Mouse (Mus musculus): ENCODE results near the gene P4ha3. TPM values are rescaled to one million over a fixed set of nuclear protein-coding genes. Genes with fewer than 3 reads are reported as not detected.

Gene P4ha3
- total RNA-seq, 4 experiments from 2014 or later = 0.12 to 0.29 (median 0.16) TPM; not detected in 1

DNA sequence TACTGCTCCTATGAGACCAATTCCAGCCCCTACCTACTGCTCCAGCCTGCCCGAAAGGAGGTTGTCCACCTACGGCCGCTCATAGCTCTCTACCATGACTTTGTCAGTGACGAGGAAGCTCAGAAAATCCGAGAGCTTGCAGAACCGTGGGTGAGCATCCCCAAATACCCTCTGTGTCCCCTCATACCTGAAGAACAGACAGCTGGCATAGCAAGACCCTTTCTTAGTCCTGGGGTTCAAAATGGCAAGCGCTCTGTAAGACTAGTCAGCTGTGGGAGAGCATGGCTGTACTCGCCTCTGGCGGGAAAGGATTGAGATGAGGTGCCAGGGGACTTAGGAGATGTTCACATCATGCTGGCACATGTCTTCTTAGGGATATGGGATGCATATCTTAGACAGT, 20.6 kb downstream of the P4ha3 start:
- DNase-seq (ENCODE audit: low spot score) = no peak

GRCm38 (mm10) chr7:100307872-100308653, 22.7 kb downstream of the P4ha3 start:
- no peak for DNase-seq (ENCODE audit: low spot score)

GRCm38 (mm10) chr7:100309216-100309615, 23.9 kb downstream of the P4ha3 start:
- DNase-seq (ENCODE audit: low spot score) = no peak

DNA sequence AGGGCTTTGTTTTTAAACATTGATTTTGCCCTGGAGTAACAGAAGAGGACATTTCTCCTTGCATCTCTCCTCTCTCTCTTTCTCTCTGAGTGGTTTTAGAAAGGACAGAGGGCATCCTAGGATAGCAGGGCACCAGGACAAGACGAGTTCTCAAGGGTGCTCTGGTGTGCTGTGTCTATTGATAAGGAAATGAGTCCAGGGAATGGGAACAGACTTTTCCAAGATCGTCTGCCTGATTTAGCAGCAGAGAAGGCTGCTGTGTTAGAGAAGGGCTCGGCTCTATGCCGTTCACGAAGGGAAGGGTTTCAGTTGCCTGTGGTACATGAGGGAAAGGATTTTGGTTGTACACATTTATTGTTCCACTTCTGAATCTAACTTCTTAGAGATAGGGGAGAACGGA, 24.4 kb downstream of the P4ha3 start:
- DNase-seq (ENCODE audit: low spot score) = no peak

GRCm38 (mm10) chr7:100310290-100310689, 25.0 kb downstream of the P4ha3 start:
- DNase-seq (ENCODE audit: low spot score) = no peak

GRCm38 (mm10) chr7:100312716-100313115, 27.4 kb downstream of the P4ha3 start:
- DNase-seq (ENCODE audit: low spot score) = no peak

GRCm38 (mm10) chr7:100316924-100317323, 31.6 kb downstream of the P4ha3 start:
- no peak for DNase-seq (ENCODE audit: low spot score)

DNA sequence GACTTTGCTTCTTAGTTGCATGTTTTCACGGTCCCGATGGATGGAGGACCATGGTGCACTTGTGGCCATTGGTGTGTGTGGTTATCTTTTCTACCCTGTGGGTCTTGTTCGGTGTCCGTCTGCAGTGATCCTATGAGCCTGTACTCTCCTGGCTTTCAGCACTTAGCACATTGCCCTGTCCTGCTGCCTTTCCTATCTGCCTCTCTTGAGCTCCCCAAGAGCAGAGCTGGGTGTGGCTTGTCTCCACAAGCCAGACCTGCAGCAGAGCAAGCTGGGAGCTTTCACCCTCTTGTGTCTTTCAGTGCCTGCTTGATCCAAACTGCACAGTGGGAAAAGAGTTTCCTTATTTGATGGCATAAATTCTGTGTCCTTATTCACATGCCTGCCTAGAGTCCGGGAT, 32.2 kb downstream of the P4ha3 start:
- no peak for DNase-seq (ENCODE audit: low spot score)

DNA sequence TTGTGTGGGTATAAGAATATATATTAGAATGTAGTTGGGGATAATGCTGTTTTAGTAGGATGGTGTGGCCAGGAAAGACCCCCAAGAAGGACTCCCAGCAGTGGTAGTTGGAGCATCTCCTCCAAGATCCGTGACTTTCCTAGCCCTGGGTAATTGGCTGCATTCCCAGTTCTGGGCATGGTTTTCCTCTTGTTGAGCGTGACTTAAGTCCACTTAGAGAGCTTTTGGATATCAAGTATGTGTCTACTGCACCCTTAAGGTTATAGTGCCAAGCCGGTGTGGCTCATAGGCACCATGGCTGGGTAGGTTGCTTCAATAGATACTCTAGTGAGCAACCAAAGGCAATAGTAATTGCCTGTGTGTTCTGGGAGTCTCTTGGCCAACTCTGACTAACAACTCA, 38.4 kb downstream of the P4ha3 start:
- DNase-seq (ENCODE audit: low spot score) = no peak

- DNase-seq (ENCODE audit: low spot score) = no peak
Observed at GRCm38 (mm10) chr7:100325482-100325881, 40.2 kb downstream of the P4ha3 start.

- no peak for DNase-seq (ENCODE audit: low spot score)
Observed at GRCm38 (mm10) chr7:100327514-100327913, 42.2 kb downstream of the P4ha3 start.

DNA sequence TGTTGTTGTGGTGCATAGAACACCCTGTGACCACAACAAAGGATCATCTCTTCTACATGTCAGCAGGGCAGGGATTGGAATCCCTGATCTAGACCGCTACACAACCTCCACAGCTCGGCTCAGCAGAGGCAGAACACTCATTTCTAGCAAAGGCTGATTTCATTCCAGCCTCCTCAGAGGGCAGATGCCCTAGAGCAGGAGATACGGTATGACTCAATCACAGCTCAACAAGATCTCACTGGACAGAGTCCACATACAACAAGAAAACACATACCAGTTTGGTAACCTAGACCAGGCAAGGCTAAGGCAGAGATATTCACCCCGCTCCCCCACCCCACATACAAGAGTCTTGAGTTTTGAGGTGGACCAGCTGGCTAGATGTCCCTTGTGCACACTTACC, 43.3 kb downstream of the P4ha3 start:
- no peak for DNase-seq (ENCODE audit: low spot score)

- no peak for DNase-seq (ENCODE audit: low spot score)
Observed at GRCm38 (mm10) chr7:100331269-100331668, 45.9 kb downstream of the P4ha3 start.

- no peak for DNase-seq (ENCODE audit: low spot score)
Observed at GRCm38 (mm10) chr7:100335921-100336320, 50.6 kb downstream of the P4ha3 start.

- DNase-seq (ENCODE audit: low spot score) = no peak
Observed at GRCm38 (mm10) chr7:100354984-100355383, 69.7 kb downstream of the P4ha3 start.

DNA sequence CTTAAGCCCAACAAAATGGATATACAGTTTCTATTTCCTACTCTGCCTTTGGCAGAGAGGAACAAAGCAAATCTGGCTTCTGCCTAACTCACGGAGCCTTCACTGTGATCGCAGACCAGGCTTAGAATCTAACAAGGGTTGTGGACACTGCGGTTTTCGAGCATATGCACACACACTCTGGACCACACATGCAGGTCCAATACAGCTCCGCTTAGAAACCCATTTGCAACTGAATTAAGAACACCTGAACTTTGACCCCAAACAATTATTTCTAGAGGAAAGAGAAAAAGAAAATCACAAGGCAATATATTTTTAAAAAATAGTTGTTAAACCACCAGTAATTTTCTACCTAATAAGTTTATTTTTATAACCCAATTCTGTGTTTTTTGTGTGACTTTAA, 71.0 kb downstream of the P4ha3 start:
- no peak for DNase-seq (ENCODE audit: low spot score)

- DNase-seq (ENCODE audit: low spot score) = no peak
Observed at GRCm38 (mm10) chr7:100356768-100357167, 71.4 kb downstream of the P4ha3 start.

DNA sequence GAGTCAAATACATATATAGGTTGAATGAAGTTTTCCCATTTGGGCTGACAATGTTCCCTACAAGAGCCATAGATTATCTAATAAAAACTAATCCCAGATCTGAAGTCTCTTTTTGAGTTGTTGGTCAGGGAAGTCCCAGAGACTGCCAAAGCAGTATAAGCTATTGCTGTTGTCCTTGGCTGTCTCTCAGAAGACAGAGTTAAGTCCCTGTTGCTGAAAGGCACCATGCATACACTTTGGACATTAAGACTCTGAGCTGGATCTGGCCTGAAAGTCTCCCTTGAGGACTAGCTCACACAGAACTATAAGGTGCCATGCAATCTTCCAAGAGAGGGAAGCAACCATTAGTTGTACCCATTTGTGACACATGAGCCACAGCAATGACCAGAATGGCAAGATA, 72.5 kb downstream of the P4ha3 start:
- DNase-seq (ENCODE audit: low spot score) = no peak

DNA sequence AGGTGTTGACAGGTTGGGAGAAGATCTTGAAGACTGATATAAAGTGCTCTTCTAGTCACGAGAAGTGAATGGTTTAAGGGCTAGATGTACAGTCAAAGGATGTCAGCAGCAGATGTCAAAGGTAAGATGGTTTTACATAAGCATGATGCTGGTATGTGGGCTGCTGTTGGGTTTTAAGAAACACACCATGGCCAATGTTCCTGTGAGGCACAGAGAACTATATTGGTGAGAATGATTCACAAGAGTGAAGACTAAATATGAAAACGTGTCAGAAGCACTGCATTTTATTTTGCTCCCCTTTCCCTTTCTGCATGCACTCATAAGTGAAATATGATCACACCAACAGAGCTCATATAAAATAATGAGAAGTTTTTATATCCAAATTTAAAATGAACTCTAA, 77.8 kb downstream of the P4ha3 start:
- no peak for DNase-seq (ENCODE audit: low spot score)

DNA sequence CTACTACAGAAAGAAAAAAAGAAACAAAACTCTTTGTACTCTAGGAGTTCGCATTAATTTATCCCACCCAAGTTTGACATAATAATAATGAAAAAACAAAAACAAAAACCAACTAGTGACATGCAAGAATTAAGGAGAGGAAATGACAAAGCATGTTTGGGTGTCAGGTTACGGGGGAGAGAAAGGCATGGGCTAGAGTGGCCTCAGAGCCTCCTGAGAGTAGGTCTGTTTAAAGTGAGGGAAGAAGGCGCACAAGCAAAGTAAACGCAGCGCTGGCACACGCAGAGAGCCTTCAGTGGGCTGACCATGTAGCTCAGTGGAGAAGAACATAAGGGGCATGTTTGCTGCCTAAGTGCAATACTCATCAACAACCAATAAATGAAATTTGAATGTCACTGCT, 79.6 kb downstream of the P4ha3 start:
- DNase-seq (ENCODE audit: low spot score) = no peak
